Mouse (Mus musculus): ENCODE results near the gene Castor1.

Gene Castor1

GRCm38 (mm10) chr11:4235052-4235655 lies 17.1 kb downstream of the Castor1 start:
- no peak for DNase-seq (ENCODE audit: low spot score)

DNA sequence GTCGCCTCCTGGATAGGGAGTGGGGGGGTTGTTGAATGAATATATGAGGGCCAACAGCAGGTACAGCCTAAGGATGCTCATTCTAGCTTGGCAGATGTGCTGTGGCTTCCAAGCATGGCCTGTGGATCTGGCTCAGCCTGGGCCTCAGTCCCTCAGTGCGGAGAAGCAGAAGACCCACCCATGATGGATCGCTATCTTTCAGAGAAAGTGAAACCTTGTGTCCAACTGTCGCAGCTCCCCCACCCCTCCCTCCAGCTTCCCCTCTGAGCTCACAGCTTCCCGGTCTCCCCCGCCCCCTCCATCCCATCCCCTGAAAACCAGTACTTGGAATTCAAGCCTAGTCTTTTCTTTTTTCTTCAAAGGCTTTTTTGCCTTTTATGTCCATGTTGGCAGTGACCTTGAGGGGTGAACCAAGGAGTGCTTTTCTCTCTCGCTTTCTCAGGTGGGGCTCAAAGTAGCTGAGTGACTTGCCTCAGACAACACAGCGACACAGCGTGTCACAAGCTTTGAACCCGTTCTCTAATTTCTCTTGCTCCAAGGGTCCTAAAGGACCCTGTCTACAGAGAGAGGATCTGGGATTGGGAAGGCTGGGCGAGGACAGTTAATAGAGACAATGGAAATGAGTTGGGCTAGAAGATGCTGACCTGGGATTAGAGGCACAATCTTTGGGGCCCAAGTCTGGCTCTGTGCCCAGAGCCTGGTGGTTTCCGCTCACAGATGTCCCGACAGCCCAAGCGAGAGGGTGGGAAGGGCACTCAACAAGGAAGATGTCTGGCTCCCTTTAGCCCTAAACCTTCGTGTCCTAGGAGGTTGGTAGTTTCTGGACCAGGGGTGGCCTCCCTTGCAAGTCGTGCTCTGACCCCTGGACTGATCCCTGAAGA lies 17.9 kb downstream of the Castor1 start, which contains the start of gene Osm:
Gene Osm (plus strand): TSS at position 756 of the 881 bp plus-strand sequence.
- DNase-seq (ENCODE audit: low spot score) = no peak

GRCm38 (mm10) chr11:4236546-4237067 lies 18.6 kb downstream of the Castor1 start:
- no peak for DNase-seq (ENCODE audit: low spot score)

GRCm38 (mm10) chr11:4237389-4237912 lies 19.4 kb downstream of the Castor1 start:
- no peak for DNase-seq (ENCODE audit: low spot score)

- no peak for DNase-seq (ENCODE audit: low spot score)
Measured at GRCm38 (mm10) chr11:4238167-4238566, 20.1 kb downstream of the Castor1 start.

GRCm38 (mm10) chr11:4239691-4240090 lies 21.7 kb downstream of the Castor1 start:
- DNase-seq (ENCODE audit: low spot score) = no peak

DNA sequence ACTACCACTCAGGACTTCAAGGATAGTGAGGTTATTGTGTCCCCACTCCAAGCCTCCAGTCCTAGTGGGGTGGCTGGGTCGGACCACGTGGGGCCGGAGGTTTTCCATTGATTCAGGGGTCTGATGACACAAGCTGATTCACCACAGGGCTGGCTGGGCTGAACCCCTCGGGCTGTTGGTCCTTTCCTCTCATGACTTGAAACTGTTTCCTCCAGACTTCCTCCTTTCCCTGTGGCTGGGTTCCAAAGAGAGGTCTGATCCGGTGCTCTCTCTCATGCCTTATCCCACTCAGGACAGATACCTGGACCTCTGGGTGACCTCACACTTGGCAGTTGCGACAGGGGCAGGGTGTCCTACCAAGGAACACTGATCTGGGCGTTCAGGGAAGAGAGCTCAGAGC lies 22.1 kb downstream of the Castor1 start:
- DNase-seq (ENCODE audit: low spot score) = no peak

GRCm38 (mm10) chr11:4241180-4241579 lies 23.2 kb downstream of the Castor1 start:
- DNase-seq (ENCODE audit: low spot score) = no peak

DNA sequence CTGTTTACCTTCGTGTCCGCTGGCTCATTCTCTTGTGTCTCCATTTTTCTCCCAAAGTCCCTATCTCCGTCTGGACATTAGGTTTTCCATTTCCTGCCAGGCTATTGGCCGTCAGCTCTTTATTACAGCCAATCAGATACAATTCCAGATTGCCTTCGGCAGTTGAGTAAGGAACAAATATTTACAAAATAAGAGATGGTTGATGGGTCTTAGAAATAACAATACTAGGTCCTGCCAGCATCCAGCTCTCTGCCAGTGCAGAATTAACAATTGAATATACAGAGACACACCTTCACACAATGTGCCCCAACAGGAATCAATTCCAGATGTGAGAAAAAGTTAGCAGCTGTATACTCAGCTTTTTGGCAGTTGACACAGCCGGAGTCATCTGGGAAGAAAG lies 28.1 kb downstream of the Castor1 start:
- no peak for DNase-seq (ENCODE audit: low spot score)

DNA sequence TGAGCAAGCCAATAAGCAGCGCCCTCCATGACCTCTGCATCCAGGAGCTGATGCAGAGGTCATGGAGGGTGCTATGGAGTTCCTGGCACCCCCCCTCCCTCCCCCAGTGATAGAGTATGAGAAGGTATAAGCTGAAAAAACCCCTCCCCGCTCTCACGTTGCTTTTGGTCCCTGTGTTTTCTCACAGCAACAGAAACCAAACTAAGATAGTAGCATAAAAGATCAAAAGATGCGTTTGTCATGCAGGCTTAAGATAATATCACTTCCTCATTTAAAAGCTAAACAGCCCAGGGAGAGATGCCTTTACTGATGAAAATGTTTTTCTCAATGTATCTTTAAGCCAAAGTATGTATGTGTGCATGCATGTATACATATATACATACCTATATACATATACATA lies 28.6 kb downstream of the Castor1 start:
- no peak for DNase-seq (ENCODE audit: low spot score)

GRCm38 (mm10) chr11:4247201-4247959 lies 29.4 kb downstream of the Castor1 start:
- DNase-seq (ENCODE audit: low spot score) = no peak

DNA sequence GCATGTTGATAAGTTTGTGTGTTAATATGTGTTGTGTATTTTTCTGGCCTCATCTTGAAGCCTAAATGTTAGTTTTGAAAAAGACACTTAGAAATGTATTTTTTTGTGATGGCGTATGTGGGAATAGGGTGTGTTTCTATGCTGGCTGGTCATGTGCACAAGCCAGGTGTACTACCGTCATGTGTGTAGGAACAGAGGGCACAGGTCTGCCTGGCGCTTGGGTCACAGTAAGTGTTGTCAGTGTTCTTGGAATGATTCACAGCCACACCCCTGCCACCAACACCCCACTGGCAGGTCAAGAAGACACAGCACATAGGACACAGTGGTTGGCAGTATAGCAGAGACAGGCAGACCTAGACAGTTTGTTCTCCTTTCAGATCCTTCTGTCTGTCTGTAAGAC lies 31.1 kb downstream of the Castor1 start:
- DNase-seq (ENCODE audit: low spot score) = no peak

DNA sequence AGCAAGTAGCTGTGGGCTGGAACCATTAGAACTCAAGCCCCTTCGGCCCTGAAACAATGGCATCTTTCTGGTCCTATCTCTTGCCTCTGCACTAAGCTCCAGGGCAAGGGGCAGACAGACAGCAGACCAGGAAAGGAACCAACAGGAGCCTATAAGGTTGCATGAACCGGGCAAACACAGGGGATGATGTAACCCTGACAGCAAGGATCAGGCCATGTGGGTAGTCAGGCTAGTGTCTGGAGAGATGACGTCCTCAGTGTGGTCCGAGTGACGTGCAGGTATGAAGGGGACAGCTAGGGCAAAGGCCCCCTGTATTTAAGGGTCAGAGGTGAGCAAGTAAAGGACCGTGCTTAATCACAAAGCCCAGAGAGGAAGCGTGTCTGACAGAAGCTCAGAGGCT lies 32.3 kb downstream of the Castor1 start:
- no peak for DNase-seq (ENCODE audit: low spot score)

DNA sequence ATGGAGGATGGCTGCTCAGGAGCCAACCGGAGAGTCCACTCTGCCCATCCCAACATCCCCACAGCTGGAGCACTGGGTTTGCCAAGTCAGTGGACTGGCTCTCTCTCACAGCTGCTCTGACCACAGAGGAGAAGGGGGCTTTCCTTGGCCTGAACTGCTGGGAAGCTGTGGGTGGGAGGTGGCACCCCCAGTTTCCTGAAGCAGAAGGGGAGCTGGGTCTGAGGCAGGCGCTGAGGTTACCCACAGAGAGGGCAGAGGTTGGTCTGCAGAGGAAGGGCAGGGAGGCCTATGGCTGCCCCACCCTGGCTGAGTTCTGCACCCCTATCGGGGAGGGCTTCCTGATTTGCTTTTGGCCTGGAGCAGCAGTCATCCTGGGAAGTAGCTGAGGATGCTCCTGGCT lies 33.4 kb downstream of the Castor1 start:
- no peak for DNase-seq (ENCODE audit: low spot score)

GRCm38 (mm10) chr11:4252886-4253285 lies 34.9 kb downstream of the Castor1 start:
- no peak for DNase-seq (ENCODE audit: low spot score)

- no peak for DNase-seq (ENCODE audit: low spot score)
Measured at GRCm38 (mm10) chr11:4256846-4257607, 39.0 kb downstream of the Castor1 start, which contains the start of gene Lif. TSS of gene Lif (plus strand) at chr11:4257557.

GRCm38 (mm10) chr11:4257756-4258155 lies 39.7 kb downstream of the Castor1 start:
- DNase-seq (ENCODE audit: low spot score) = no peak

- peak; percentile 91 for DNase-seq (ENCODE audit: low spot score)
Measured at GRCm38 (mm10) chr11:4258657-4259082, 40.6 kb downstream of the Castor1 start.

DNA sequence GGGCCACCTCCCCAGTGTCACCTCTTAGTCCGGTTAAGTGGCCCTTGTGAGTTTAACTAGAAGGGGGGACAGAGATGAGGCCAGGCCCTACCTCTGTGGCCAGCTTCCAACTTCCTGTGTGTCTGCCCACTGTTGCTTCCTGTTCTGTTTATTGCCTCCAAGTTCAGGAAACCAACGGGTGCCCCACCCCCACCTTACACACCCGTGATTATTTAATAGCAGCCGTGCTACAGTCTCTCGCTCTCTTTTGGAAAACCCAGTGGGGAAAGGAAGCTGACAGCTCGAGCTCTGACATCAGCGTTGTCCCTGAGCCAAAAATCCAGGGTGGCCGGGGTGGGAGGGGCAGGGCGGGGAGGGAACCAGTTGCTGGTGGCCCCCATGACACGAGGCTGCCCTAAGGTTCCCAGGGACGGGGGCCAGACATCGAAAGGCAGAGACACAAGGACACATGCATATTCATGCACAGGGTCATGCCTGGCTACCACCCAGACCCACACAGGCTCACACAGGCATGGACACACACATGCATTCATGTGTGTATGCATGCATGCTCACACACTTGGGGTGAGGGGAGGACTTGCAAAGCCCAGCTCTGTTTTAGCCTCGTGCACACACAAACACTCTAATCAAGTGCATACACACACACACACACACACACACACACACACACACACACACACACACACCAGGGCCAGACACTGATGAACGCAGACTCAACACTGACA lies 42.6 kb downstream of the Castor1 start:
- DNase-seq (ENCODE audit: low spot score) = no peak

DNA sequence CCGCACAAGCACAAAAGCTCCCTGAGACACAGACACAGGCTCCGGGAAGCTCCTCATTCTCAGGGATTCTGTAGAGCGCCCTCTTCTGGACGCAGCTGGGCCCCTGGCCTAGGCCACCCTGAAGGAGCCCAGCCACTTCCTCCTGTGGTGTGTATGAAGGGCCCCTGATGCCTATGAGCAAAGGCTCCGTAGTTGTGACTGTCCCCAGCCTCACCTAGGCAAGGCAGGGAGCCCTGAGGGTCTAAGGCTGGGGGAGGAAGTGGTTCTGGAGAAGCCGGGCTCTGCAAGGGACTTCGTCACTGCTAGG lies 43.1 kb downstream of the Castor1 start:
- peak; percentile 68 for DNase-seq (ENCODE audit: low spot score)

DNA sequence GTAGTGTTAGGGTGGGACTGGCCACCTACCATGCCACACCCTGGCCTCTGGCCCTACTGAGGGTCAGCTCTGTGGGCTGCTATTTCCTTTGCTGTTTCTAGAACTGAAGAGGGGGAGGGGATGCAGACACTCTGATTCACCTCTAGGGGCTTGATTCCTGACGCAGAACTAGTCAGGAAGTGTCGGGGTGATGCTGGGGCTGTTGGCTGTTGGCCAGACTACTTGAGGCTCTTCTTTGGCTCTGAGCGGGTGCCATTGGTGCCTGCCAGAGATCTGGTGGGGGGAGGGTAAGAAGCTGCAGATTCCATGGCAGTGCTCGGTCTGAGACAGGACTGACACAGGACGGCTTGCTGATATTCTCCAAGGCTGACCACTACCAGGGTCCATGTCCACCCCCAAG lies 43.9 kb downstream of the Castor1 start:
- peak; percentile 50 for DNase-seq (ENCODE audit: low spot score)
